Mouse (Mus musculus) midbrain, embryonic 10.5 days (tissue): Measurements from ENCODE around the gene 1700092M07Rik. TPM values are rescaled to one million over a fixed set of nuclear protein-coding genes. Genes with fewer than 3 reads are reported as not detected.

Experiments used
- DNase-seq: peaks from one replicate; pipeline ENCODE4 v3.0.0-alpha.2; 2017; ENCODE audit warnings: low spot score
- H3K27ac ChIP-seq: fragments of 300-500 bp; sonication (generic); replicated peaks from 2 replicates; pipeline ENCODE4 v1.5.1; 2016; ENCODE audit warnings: mild to moderate bottlenecking
- H3K27me3 ChIP-seq: fragments of 300-500 bp; sonication (generic); 2 replicates; pipeline ENCODE4 v1.6.1; 2016; ENCODE audit warnings: low read depth, mild to moderate bottlenecking; ENCODE audit not compliant: poor library complexity, severe bottlenecking
- H3K36me3 ChIP-seq: fragments of 300-500 bp; sonication (generic); 2 replicates; pipeline ENCODE4 v1.6.1; 2016; ENCODE audit warnings: mild to moderate bottlenecking, moderate library complexity
- H3K4me1 ChIP-seq: fragments of 300-500 bp; sonication (generic); 2 replicates; pipeline ENCODE4 v1.6.1; 2016
- H3K4me3 ChIP-seq: fragments of 300-500 bp; sonication (generic); 2 replicates; pipeline ENCODE4 v1.5.1; 2016; ENCODE audit warnings: mild to moderate bottlenecking, moderate library complexity
- H3K9me3 ChIP-seq: fragments of 300-500 bp; sonication (generic); replicated peaks from 2 replicates; pipeline ENCODE4 v1.6.1; 2016; ENCODE audit warnings: mild to moderate bottlenecking
- WGBS: fragments of 180-500 bp; shearing (Covaris S2); methylation state at CpG from one replicate; pipeline ENCODE4 v1.1.7; 2016; 5-methylcytosine and 5-hydroxymethylcytosine counted together
- polyA plus RNA-seq: library from polyadenylated mRNA; unstranded; fragments of >200 nt; fragmentation: Nextera tagmentation; extraction: Ambion mirVana; gene quantifications from 2 replicates; pipeline ENCODE4 v1.2.1, GENCODE M21; 2016

Gene 1700092M07Rik
- polyA plus RNA-seq, 1 experiment from 2014 or later, result 3.2 TPM

DNA sequence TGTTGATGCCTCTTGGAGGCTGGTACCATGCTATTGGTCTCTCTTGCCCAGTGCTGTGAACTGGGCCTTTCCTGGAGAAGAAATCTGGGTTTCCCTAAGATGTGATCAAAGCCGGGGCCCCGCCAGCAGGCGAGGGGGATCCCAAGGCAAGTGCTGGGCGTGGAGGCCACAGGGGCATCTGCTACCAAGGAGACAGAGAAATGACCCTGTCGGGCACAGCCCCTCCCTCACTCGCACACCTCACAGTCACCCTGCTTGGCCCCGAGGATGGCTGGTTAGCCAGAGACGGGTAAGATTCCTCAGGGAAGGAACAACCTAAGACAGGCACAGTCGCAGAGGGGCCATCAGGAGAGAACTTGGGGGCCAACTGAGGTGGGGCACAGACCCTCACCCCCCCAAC is 25.0 kb downstream of the 1700092M07Rik start:
- H3K27ac ChIP-seq, result no peak overlapping the region
- 96% methylated on average over 9 of the region's 9 CpGs for WGBS
- H3K9me3 ChIP-seq, result peaks cover 12% of the 10 kb centered on the region; the same call in 1 of the 2 replicates
- H3K4me3 ChIP-seq, result no peak overlapping the region
- no peak for DNase-seq
- H3K36me3 ChIP-seq, result peaks cover 99% of the 10 kb centered on the region
- H3K4me1 ChIP-seq, result peaks cover 4% of the 10 kb centered on the region
- no peaks in the 10 kb centered on the region for H3K27me3 ChIP-seq

- DNase-seq, result peak; percentile 83
- Histone ChIP-seq H3K27me3 (no peaks in the 10 kb centered on the region), H3K27ac (peak within 1 kb of the TSS; percentile 98), H3K4me3 (peak within 1 kb of the TSS; percentile 89), H3K4me1 (peaks cover 42% of the 10 kb centered on the region), H3K36me3 (peaks cover 76% of the 10 kb centered on the region), H3K9me3 (peaks cover 1% of the 10 kb centered on the region; the same call in 1 of the 2 replicates)
- WGBS, result 18% methylated on average over 29 of the region's 29 CpGs
Observed at GRCm38 (mm10) chr19:8770567-8771270, 30.2 kb downstream of the 1700092M07Rik start, which contains the start of gene Tmem223. Gene Tmem223, plus strand, starts transcription at chr19:8770996.

- 88% methylated on average over 5 of the region's 5 CpGs for WGBS
- DNase-seq, result no peak
- peak overlapping the region; percentile 89 for H3K4me3 ChIP-seq
- peak overlapping the region; percentile 98; the same call in 1 of the 2 replicates for H3K27ac ChIP-seq
- peaks cover 56% of the 10 kb centered on the region for H3K36me3 ChIP-seq
- no peaks in the 10 kb centered on the region for H3K27me3 ChIP-seq
- H3K4me1 ChIP-seq, result peaks cover 49% of the 10 kb centered on the region
- H3K9me3 ChIP-seq, result no peaks in the 10 kb centered on the region
Observed at GRCm38 (mm10) chr19:8772996-8773395, 32.5 kb downstream of the 1700092M07Rik start.

GRCm38 (mm10) chr19:8773409-8773808 is 32.9 kb downstream of the 1700092M07Rik start:
- Histone ChIP-seq H3K36me3 (peaks cover 56% of the 10 kb centered on the region), H3K27ac (peak overlapping the region; percentile 98)
- WGBS, result 66% methylated on average over 6 of the region's 6 CpGs

GRCm38 (mm10) chr19:8774086-8774835 is 33.7 kb downstream of the 1700092M07Rik start, which contains the start of gene Tmem179b:
Gene Tmem179b, minus strand, starts transcription at chr19:8774467.
- H3K36me3 ChIP-seq, result peaks cover 56% of the 10 kb centered on the region
- peak; percentile 97 for DNase-seq
- H3K4me1 ChIP-seq, result peaks cover 49% of the 10 kb centered on the region
- H3K27ac ChIP-seq, result peak within 1 kb of the TSS; percentile 98
- H3K27me3 ChIP-seq, result no peaks in the 10 kb centered on the region
- peak within 1 kb of the TSS; percentile 89 for H3K4me3 ChIP-seq
- under 1% methylated on average over 68 of the region's 68 CpGs for WGBS
- no peaks in the 10 kb centered on the region for H3K9me3 ChIP-seq

More at GRCm38 (mm10) chr19:8773409-8773808, 32.9 kb downstream of the 1700092M07Rik start:
- Histone ChIP-seq H3K4me3 (peak overlapping the region; percentile 89), H3K4me1 (peaks cover 49% of the 10 kb centered on the region), H3K9me3 (no peaks in the 10 kb centered on the region), H3K27me3 (no peaks in the 10 kb centered on the region)
- peak; percentile 14 for DNase-seq

GRCm38 (mm10) chr19:8774951-8775421 is 34.5 kb downstream of the 1700092M07Rik start:
- peak overlapping the region; percentile 98 for H3K27ac ChIP-seq
- no peaks in the 10 kb centered on the region for H3K9me3 ChIP-seq
- no peaks in the 10 kb centered on the region for H3K27me3 ChIP-seq
- H3K36me3 ChIP-seq, result peaks cover 55% of the 10 kb centered on the region
- H3K4me1 ChIP-seq, result peaks cover 49% of the 10 kb centered on the region
- 7% methylated on average over 20 of the region's 20 CpGs for WGBS
- H3K4me3 ChIP-seq, result peak overlapping the region; percentile 89
- no peak for DNase-seq

DNA sequence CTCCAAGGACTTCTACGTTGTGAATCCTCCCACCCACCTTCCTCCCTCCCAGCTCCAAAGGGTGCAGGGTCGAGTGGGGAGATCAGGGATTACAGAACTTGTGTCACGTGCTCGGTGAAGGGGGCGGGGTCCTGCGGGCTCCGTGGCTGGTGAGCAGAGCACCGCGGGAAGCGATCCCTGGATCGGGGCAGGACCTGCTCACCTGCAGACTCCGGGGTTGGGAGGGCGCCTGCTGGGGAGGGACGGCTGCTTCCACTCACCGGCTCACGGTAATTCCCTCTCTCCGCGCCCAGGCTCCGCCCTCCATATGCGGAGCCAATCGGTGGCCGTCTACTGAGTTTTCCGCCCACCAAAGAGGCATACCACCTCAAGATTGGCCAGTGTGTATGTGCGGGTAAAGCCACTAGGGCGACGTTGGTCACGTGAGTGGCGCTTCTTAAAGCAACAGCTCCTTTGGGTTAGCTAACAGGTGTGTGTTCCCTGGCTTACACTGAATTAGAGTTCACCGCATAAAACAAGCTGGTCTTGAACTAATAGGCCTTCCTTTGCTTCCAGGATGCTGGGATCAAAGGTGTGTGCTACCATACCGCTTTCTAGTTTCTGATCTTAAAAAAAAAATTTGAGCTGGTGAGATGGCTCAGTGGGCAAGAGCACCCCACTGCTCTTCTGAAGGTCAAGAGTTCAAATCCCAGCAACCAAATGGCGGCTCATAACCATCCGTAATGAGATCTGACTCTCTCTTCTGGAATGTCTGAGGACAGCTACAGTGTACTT is 45.7 kb downstream of the 1700092M07Rik start, which contains the start of gene Taf6l:
Taf6l (minus strand) TSS at position 410 of the 774 bp plus-strand sequence.
- peak within 1 kb of the TSS; percentile 89 for H3K27ac ChIP-seq
- no peaks in the 10 kb centered on the region for H3K9me3 ChIP-seq
- no peaks in the 10 kb centered on the region for H3K27me3 ChIP-seq
- peak; percentile 91 for DNase-seq
- H3K36me3 ChIP-seq, result peaks cover 39% of the 10 kb centered on the region
- peaks cover 27% of the 10 kb centered on the region for H3K4me1 ChIP-seq
- H3K4me3 ChIP-seq, result peak within 1 kb of the TSS; percentile 73
- WGBS, result 1% methylated on average over 32 of the region's 32 CpGs

GRCm38 (mm10) chr19:8788521-8788920 is 48.0 kb downstream of the 1700092M07Rik start:
- peaks cover 35% of the 10 kb centered on the region for H3K36me3 ChIP-seq
- H3K27ac ChIP-seq, result no peak overlapping the region
- H3K4me1 ChIP-seq, result peaks cover 27% of the 10 kb centered on the region
- DNase-seq, result no peak
- H3K9me3 ChIP-seq, result 0 out of 2 replicates have a peak, but pooled peaks cover 5% of the 10 kb centered on the region
- 26% methylated on average over 3 of the region's 3 CpGs for WGBS
- H3K27me3 ChIP-seq, result no peaks in the 10 kb centered on the region
- H3K4me3 ChIP-seq, result no peak overlapping the region

DNA sequence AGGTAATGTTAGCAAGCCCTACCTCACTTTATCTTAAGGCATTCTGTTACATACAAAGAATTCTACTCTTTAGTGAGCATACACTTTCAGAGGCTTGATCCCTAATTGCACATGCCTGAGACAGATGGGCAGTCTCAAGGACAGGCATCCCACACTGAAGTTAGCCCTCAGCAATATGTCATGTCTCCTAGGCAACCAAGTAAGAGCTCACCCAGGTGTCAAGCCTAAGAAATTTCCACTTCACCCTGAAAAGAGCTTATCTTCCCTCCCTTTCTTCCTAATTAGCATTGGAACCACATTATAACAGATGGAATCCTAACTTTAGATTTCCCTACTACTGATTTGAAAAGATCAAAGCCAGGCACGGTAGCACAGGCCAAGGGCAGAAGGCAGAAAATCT is 48.7 kb downstream of the 1700092M07Rik start:
- H3K4me1 ChIP-seq, result peaks cover 27% of the 10 kb centered on the region
- H3K27ac ChIP-seq, result no peak overlapping the region
- H3K36me3 ChIP-seq, result peaks cover 35% of the 10 kb centered on the region
- no peak overlapping the region for H3K4me3 ChIP-seq
- DNase-seq, result no peak
- H3K9me3 ChIP-seq, result 0 out of 2 replicates have a peak, but pooled peaks cover 5% of the 10 kb centered on the region
- 81% methylated on average over 1 of the region's 1 CpGs for WGBS
- H3K27me3 ChIP-seq, result no peaks in the 10 kb centered on the region

DNA sequence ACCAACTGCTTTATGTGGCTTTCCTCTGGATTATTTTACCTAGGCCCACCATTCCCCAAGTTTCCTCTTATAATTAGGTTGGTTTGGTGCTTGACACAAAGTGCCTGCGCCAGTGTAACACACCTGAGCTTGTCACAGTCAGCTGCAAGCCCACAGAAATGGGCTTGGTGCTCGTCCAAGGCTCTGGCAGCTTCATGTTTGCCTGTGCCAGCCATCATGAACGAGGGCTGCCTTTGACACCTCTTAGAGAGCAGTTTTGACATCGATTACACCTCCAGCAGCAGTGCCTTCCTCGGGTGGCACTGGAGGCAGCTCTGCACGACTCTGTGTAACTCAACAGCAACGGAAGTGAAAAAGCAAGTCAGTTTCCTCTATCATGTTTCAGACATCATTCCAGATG is 49.7 kb downstream of the 1700092M07Rik start:
- H3K9me3 ChIP-seq, result 0 out of 2 replicates have a peak, but pooled peaks cover 5% of the 10 kb centered on the region
- no peaks in the 10 kb centered on the region for H3K27me3 ChIP-seq
- peaks cover 23% of the 10 kb centered on the region for H3K4me1 ChIP-seq
- H3K4me3 ChIP-seq, result no peak overlapping the region
- DNase-seq, result no peak
- peaks cover 45% of the 10 kb centered on the region for H3K36me3 ChIP-seq
- 89% methylated on average over 7 of the region's 7 CpGs for WGBS
- no peak overlapping the region for H3K27ac ChIP-seq
